Mouse (Mus musculus) liver, embryonic 14.5 days (tissue): ENCODE measurements around the gene Trpt1.

Experiments used
- CTCF ChIP-seq: IDR thresholded peaks from 2 replicates; pipeline ENCODE4 v1.5.1; 2016; ENCODE audit warnings: antibody characterized with exemption, low read depth, control low read depth
- EP300 ChIP-seq: IDR thresholded peaks from 2 replicates; pipeline ENCODE4 v1.6.1; 2016; ENCODE audit warnings: antibody characterized with exemption, low read depth

DNA sequence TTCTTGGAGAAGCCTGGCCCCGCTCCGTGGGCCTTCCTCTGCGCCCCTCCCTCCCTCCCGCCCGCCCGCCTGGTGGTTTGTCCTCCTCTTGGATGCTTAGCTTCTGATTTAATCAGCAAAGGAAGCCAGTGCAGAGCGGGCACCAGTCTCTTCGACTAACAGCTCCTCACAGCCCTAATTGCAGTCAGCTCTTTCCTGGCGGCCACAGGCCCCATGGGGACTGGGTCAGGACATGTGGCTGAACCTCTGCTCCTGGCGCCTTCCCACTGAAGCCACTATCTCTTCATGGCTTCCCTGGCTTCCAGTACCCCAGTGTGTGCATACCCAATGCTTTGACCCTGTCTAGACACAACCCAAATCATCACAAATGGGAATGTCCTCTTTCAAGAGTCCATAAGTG, 39.5 kb upstream of the Trpt1 start:
- no peak for TF ChIP-seq CTCF
- TF ChIP-seq EP300: no peak
